Mouse (Mus musculus) hindbrain, embryonic 15.5 days (tissue): ENCODE measurements around the gene Myadml2. TPM values are rescaled to one million over a fixed set of nuclear protein-coding genes. Genes with fewer than 3 reads are reported as not detected.

Source experiments
- ATAC-seq: fragments of 200-750 bp; cut with Nextera tagmentation; 2 replicates; pipeline ENCODE4 v1.8.0; 2017; ENCODE audit warnings: low read depth, moderate number of reproducible peaks, moderate TSS enrichment; ENCODE audit not compliant: low FRiP score
- H3K27ac ChIP-seq: fragments of 300-500 bp; sonication (generic); replicated peaks from 2 replicates; pipeline ENCODE4 v1.5.1; 2015; ENCODE audit warnings: mild to moderate bottlenecking, inconsistent platforms
- H3K27me3 ChIP-seq: fragments of 300-500 bp; sonication (generic); 2 replicates; pipeline ENCODE4 v1.6.1; 2015; ENCODE audit warnings: control low read depth, inconsistent platforms
- H3K36me3 ChIP-seq: fragments of 300-500 bp; sonication (generic); 2 replicates; pipeline ENCODE4 v1.6.1; 2015; ENCODE audit warnings: control low read depth, inconsistent platforms
- H3K4me1 ChIP-seq: fragments of 300-500 bp; sonication (generic); replicated peaks from 2 replicates; pipeline ENCODE4 v1.6.1; 2015; ENCODE audit warnings: control low read depth, inconsistent platforms
- H3K4me2 ChIP-seq: fragments of 300-500 bp; sonication (generic); 2 replicates; pipeline ENCODE4 v1.6.1; 2015; ENCODE audit warnings: moderate library complexity, mild to moderate bottlenecking, inconsistent platforms
- H3K4me3 ChIP-seq: fragments of 300-500 bp; sonication (generic); 2 replicates; pipeline ENCODE4 v1.5.1; 2015; ENCODE audit warnings: mild to moderate bottlenecking, inconsistent platforms
- H3K9ac ChIP-seq: fragments of 300-500 bp; sonication (generic); 2 replicates; pipeline ENCODE4 v1.6.1; 2015; ENCODE audit warnings: inconsistent platforms
- H3K9me3 ChIP-seq: fragments of 300-500 bp; sonication (generic); 2 replicates; pipeline ENCODE4 v1.6.1; 2016; ENCODE audit warnings: control low read depth, inconsistent platforms
- WGBS: fragments of 180-500 bp; shearing (Covaris S2); methylation state at CpG from one replicate; pipeline ENCODE4 v1.1.7; 2015; 5-methylcytosine and 5-hydroxymethylcytosine counted together
- polyA plus RNA-seq: library from polyadenylated mRNA; unstranded; fragments of >200 nt; fragmentation: Nextera tagmentation; extraction: Ambion mirVana; gene quantifications from 2 replicates; pipeline ENCODE4 v1.2.1, GENCODE M21; 2015

Gene Myadml2
- polyA plus RNA-seq, 1 experiment from 2014 or later: 0.67 TPM

GRCm38 (mm10) chr11:120626785-120627467 is 21.0 kb downstream of the Myadml2 start:
- Histone ChIP-seq H3K27ac (no peak overlapping the region), H3K4me2 (no peak overlapping the region), H3K9me3 (no peaks in the 10 kb centered on the region), H3K36me3 (peaks cover 21% of the 10 kb centered on the region), H3K27me3 (no peaks in the 10 kb centered on the region), H3K9ac (no peak overlapping the region), H3K4me3 (no peak overlapping the region), H3K4me1 (peaks cover 50% of the 10 kb centered on the region)
- ATAC-seq: no peak
- 90% methylated on average over 11 of the region's 11 CpGs for WGBS

- Histone ChIP-seq H3K9ac (peak within 1 kb of the TSS; percentile 86), H3K27ac (peak within 1 kb of the TSS; percentile 86), H3K36me3 (peaks cover 34% of the 10 kb centered on the region), H3K4me1 (peaks cover 34% of the 10 kb centered on the region), H3K4me3 (peak within 1 kb of the TSS; percentile 95), H3K9me3 (no peaks in the 10 kb centered on the region), H3K27me3 (no peaks in the 10 kb centered on the region), H3K4me2 (peak within 1 kb of the TSS; percentile 96)
- ATAC-seq: peak; percentile 23
- 21% methylated on average over 5 of the region's 5 CpGs for WGBS
These were observed 22.7 kb downstream of the Myadml2 start, which contains the start of gene Sirt7 for GRCm38 (mm10) chr11:120625152-120625775. Sirt7 (minus strand) TSS chr11:120625240.

- Histone ChIP-seq H3K27ac (peak overlapping the region; percentile 86), H3K9ac (peak overlapping the region; percentile 86), H3K36me3 (peaks cover 40% of the 10 kb centered on the region), H3K4me2 (peak overlapping the region; percentile 96), H3K4me3 (peak overlapping the region; percentile 95), H3K27me3 (no peaks in the 10 kb centered on the region), H3K9me3 (no peaks in the 10 kb centered on the region), H3K4me1 (peaks cover 29% of the 10 kb centered on the region)
- ATAC-seq: peak; percentile 88
- under 1% methylated on average over 49 of the region's 53 CpGs for WGBS
These were observed 23.3 kb downstream of the Myadml2 start for GRCm38 (mm10) chr11:120624680-120625111.

- H3K27me3 ChIP-seq: no peaks in the 10 kb centered on the region
- peaks cover 23% of the 10 kb centered on the region for H3K4me1 ChIP-seq
- peak overlapping the region; percentile 95 for H3K4me3 ChIP-seq
- H3K4me2 ChIP-seq: peak overlapping the region; percentile 96
- peak overlapping the region; percentile 86 for H3K27ac ChIP-seq
- H3K9me3 ChIP-seq: no peaks in the 10 kb centered on the region
- H3K9ac ChIP-seq: peak overlapping the region; percentile 86
- peak; percentile 57 for ATAC-seq
- WGBS: 13% methylated on average over 29 of the region's 30 CpGs
- peaks cover 39% of the 10 kb centered on the region for H3K36me3 ChIP-seq
These were observed 23.8 kb downstream of the Myadml2 start for GRCm38 (mm10) chr11:120623961-120624679.

GRCm38 (mm10) chr11:120622805-120623204 is 25.2 kb downstream of the Myadml2 start:
- WGBS: 89% methylated on average over 6 of the region's 6 CpGs
- H3K9me3 ChIP-seq: no peaks in the 10 kb centered on the region

GRCm38 (mm10) chr11:120620195-120620594 is 27.8 kb downstream of the Myadml2 start:
- no peaks in the 10 kb centered on the region for H3K27me3 ChIP-seq
- H3K4me3 ChIP-seq: no peak overlapping the region
- no peaks in the 10 kb centered on the region for H3K9me3 ChIP-seq
- no peak overlapping the region for H3K27ac ChIP-seq
- H3K36me3 ChIP-seq: peaks cover 38% of the 10 kb centered on the region
- H3K9ac ChIP-seq: no peak overlapping the region
- WGBS: 94% methylated on average over 14 of the region's 14 CpGs
- H3K4me2 ChIP-seq: no peak overlapping the region
- H3K4me1 ChIP-seq: peaks cover 34% of the 10 kb centered on the region
- ATAC-seq: no peak

More at GRCm38 (mm10) chr11:120622805-120623204, 25.2 kb downstream of the Myadml2 start:
- H3K27ac ChIP-seq: no peak overlapping the region
- H3K9ac ChIP-seq: no peak overlapping the region
- H3K4me3 ChIP-seq: no peak overlapping the region
- ATAC-seq: no peak
- no peaks in the 10 kb centered on the region for H3K27me3 ChIP-seq
- H3K4me2 ChIP-seq: no peak overlapping the region
- H3K4me1 ChIP-seq: peaks cover 22% of the 10 kb centered on the region
- peaks cover 42% of the 10 kb centered on the region for H3K36me3 ChIP-seq

GRCm38 (mm10) chr11:120618619-120619535 is 29.1 kb downstream of the Myadml2 start:
- Histone ChIP-seq H3K9ac (no peak overlapping the region), H3K9me3 (no peaks in the 10 kb centered on the region), H3K4me2 (no peak overlapping the region), H3K36me3 (peaks cover 41% of the 10 kb centered on the region), H3K27me3 (no peaks in the 10 kb centered on the region), H3K27ac (no peak overlapping the region), H3K4me1 (peaks cover 29% of the 10 kb centered on the region), H3K4me3 (no peak overlapping the region)
- 95% methylated on average over 25 of the region's 25 CpGs for WGBS
- no peak for ATAC-seq

- peak; percentile 96 for ATAC-seq
- Histone ChIP-seq H3K9me3 (no peaks in the 10 kb centered on the region), H3K4me2 (peak within 1 kb of the TSS; percentile 90), H3K9ac (peak within 1 kb of the TSS; percentile 78), H3K4me1 (peaks cover 23% of the 10 kb centered on the region), H3K4me3 (peak within 1 kb of the TSS; percentile 64), H3K27ac (peak within 1 kb of the TSS; percentile 88), H3K36me3 (peaks cover 40% of the 10 kb centered on the region), H3K27me3 (no peaks in the 10 kb centered on the region)
- WGBS: under 1% methylated on average over 56 of the region's 56 CpGs
These were observed 30.3 kb downstream of the Myadml2 start, which contains the start of gene Pcyt2 for GRCm38 (mm10) chr11:120617519-120618112. Pcyt2 (minus strand) TSS chr11:120617936.

- Histone ChIP-seq H3K4me1 (peaks cover 23% of the 10 kb centered on the region), H3K4me3 (peak overlapping the region; percentile 64), H3K27ac (peak overlapping the region; percentile 88), H3K36me3 (peaks cover 45% of the 10 kb centered on the region), H3K9me3 (no peaks in the 10 kb centered on the region), H3K9ac (peak overlapping the region; percentile 78), H3K4me2 (peak overlapping the region; percentile 90), H3K27me3 (no peaks in the 10 kb centered on the region)
- WGBS: 50% methylated on average over 4 of the region's 4 CpGs
- ATAC-seq: no peak
These were observed 31.2 kb downstream of the Myadml2 start for GRCm38 (mm10) chr11:120616617-120617294.

- Histone ChIP-seq H3K36me3 (peaks cover 48% of the 10 kb centered on the region), H3K9ac (no peak overlapping the region), H3K4me2 (peak overlapping the region; percentile 90), H3K4me3 (no peak overlapping the region), H3K27me3 (no peaks in the 10 kb centered on the region), H3K9me3 (no peaks in the 10 kb centered on the region), H3K4me1 (peaks cover 23% of the 10 kb centered on the region), H3K27ac (no peak overlapping the region)
- 90% methylated on average over 11 of the region's 11 CpGs for WGBS
- no peak for ATAC-seq
These were observed 32.3 kb downstream of the Myadml2 start for GRCm38 (mm10) chr11:120615606-120616203.
